Mouse (Mus musculus) CD4-positive naive resting alpha-beta T cell, adult 76 days (primary cell): Measurements from ENCODE around the gene Fastk. TPM values are rescaled to one million over a fixed set of nuclear protein-coding genes. Genes with fewer than 3 reads are reported as not detected.

Source experiments
- total RNA-seq: library from RNA; stranded (reverse); gene quantifications from one replicate; pipeline ENCODE4 v1.2.4, GENCODE M21; 2023

Gene Fastk
- 74.5 TPM for total RNA-seq

DNA sequence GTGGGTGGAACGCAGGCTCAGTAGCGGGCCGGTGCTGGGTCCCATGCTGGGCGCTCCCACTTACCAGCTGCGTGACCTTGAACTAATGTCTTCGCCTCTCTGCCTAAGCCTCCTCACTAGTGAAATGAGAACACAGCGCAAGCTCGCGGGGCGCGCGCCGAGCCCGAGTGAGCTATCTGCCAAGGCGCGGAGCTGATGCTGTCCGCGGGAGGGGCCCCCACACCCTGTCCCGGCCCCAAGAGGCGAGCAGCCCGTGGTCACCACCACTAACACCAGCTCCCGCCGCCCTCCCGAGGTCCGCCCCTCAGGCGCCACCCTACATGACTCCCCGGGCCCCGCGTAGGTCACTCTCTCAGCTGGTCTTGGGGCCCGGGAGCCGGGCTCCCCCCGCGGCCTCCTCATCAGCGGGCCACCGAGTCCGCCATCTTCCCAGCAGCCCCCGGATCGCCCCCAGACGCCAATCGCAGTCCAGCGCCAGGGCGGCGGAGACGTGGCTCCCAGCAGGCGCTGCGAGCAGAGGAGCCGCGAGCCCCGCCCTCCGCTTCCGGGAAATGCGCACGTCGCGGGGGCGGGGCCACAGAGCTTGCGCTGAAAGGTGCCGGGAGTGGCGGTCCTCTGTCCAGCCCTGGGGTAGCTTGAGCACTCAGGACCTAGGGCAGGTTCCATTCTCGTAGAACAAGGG lies at the start of gene Fastk:
Gene Fastk, minus strand, starts transcription at position 542 of the 682 bp plus-strand sequence.

DNA sequence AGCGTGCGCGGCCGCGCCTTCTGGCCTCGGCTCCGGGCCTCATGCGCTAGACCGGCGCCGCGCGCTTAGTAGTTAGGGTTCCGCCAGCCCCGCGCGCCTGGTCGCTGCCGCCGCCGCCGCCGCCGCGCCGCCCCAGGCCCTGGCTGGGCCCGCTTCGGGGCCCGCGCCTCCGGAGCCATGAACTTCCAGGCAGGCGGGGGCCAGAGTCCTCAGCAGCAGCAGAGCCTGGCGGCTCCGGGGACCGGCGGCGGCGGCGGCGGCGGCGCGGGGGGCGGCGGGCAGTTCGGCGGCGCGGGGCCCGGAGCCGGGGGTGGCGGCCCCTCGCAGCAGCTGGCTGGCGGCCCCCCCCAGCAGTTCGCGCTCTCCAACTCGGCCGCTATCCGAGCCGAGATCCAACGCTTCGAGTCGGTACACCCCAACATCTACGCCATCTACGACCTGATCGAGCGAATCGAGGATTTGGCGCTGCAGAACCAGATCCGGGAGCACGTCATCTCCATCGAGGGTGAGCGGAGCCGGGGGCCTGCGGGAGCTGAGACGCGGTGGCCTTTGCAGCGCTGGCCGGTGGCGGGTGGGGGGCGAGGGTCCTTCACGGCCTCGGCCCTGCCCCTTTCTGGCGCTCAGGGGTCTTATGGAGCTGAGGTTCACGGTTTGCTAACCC lies 7.1 kb upstream of the Fastk start, which contains the start of gene Agap3:
Gene Agap3, plus strand, starts transcription at position 148 of the 661 bp plus-strand sequence.

GRCm38 (mm10) chr5:24447624-24448298 lies 2.7 kb upstream of the Fastk start, which contains the start of gene Tmub1:
Tmub1 (minus strand) TSS chr5:24447854.

DNA sequence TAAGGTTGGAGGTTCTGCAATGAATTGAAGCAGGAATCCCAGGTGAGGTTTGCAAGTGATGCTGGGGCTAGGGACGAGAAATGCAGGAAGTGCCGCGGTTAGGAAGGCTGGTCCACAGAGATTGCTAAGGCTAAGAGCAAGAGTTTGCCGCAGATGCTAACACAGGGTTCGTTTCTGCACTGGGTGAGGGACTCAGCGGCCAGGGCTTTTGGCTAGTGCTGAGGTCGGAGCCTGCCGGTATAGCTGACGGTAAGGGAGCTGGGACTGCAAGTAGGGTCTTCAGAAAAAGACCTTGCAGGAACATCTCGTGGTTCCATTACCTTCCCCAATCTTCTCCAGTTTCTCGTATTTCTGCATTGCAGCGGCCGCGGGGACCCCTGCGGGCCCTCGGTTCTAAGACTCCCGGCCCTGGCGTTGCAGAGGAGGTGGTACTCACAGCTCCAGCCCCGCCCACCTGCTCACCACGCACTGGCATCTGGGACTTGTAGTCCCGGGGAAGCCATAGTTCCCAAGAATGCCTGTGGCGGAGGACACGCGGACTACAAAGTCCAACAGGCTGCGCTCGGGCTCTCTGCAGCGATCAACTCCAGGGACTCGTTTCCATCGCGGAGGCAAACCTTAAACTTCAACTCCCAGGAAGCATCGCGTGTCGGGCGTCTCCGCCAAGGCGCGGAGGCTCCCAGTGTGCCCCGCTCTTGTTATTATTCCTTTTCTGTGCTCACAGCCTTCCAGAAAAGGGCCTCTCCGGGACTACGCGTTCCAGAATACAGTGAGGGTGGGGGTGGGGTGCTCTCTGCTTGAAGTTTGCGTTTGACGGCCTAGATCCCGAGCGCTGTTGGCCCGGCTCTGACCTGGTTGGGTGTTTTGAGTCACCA lies 21.7 kb downstream of the Fastk start, which contains the start of the genes Cdk5 and Slc4a2:
Gene Cdk5, minus strand, starts transcription at position 402 of the 875 bp plus-strand sequence.
Gene Slc4a2, plus strand, starts transcription at position 709 of the 875 bp plus-strand sequence.

GRCm38 (mm10) chr5:24413042-24413693 lies 31.9 kb downstream of the Fastk start, which contains the start of gene Asic3:
Asic3 (plus strand) TSS chr5:24413392.

GRCm38 (mm10) chr5:24393392-24393997 lies 51.6 kb downstream of the Fastk start, which contains the start of gene Abcb8:
Abcb8 (plus strand) TSS chr5:24393663.

GRCm38 (mm10) chr5:24391864-24392263 lies 53.2 kb downstream of the Fastk start, which contains the start of gene Atg9b:
Atg9b (minus strand) TSS chr5:24392143.

Other genes with a start within 250 kb of the Fastk start
- 8.0 TPM for gene Kcnh2, start 93.7 kb downstream of the Fastk start, total RNA-seq
- gene Nos3, start 80.5 kb downstream of the Fastk start, total RNA-seq: 0.15 TPM
- gene Atg9b, start 53.1 kb downstream of the Fastk start, total RNA-seq: 0.53 TPM
- 17.6 TPM for gene Abcb8, start 51.6 kb downstream of the Fastk start, total RNA-seq
- 0.41 TPM for gene Asic3, start 31.9 kb downstream of the Fastk start, total RNA-seq
- gene Cdk5, start 21.8 kb downstream of the Fastk start, total RNA-seq: 33.5 TPM
- 53.7 TPM for gene Slc4a2, start 21.4 kb downstream of the Fastk start, total RNA-seq
- gene Tmub1, start 2.6 kb upstream of the Fastk start, total RNA-seq: 21.1 TPM
- 88.7 TPM for gene Agap3, start 6.9 kb upstream of the Fastk start, total RNA-seq
- not detected for gene Gbx1, start 81.9 kb upstream of the Fastk start, total RNA-seq
- gene Asb10, start 95.7 kb upstream of the Fastk start, total RNA-seq: not detected
- gene 4931409K22Rik, start 111.5 kb upstream of the Fastk start, total RNA-seq: not detected
- 42.8 TPM for gene Abcf2, start 132.2 kb upstream of the Fastk start, total RNA-seq
- 28.8 TPM for gene Chpf2, start 141.5 kb upstream of the Fastk start, total RNA-seq
- gene Smarcd3, start 179.1 kb upstream of the Fastk start, total RNA-seq: not detected
- 110 TPM for gene Nub1, start 240.2 kb upstream of the Fastk start, total RNA-seq